Mouse (Mus musculus): Measurements from ENCODE around the gene 1520401A03Rik. TPM values are rescaled to one million over a fixed set of nuclear protein-coding genes. Genes with fewer than 3 reads are reported as not detected.

Gene 1520401A03Rik
- total and polyA plus RNA-seq, 2 experiments from 2014 or later, result 0.26 TPM; not detected in 1

DNA sequence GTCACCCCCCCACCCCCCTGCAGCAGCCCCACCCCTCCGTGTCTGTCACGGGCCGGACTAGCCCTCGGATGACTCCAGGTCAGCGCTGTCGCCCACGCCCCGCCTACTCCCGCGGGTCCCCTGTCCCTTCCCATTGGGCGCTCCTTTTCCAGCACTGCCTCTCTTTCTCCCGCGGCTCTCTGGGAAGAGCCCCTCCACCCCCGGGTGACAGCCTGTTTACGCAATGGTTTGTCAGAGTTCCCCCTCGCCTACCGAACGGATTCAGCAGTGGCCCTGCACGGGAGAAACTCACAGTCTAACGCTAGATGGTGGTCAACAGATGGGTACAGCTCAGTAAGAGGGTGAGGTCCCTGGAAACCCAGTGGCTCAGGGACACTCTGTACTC is 4.2 kb upstream of the 1520401A03Rik start:
- H3K4me2 ChIP-seq (ENCODE audit: low read depth, low read length), result peak overlapping the region; percentile 92
- ATAC-seq (peak; percentile 90), DNase-seq (ENCODE audit: low spot score) (peak; percentile 87)
- no peaks in the 10 kb centered on the region for H3K9me3 ChIP-seq (ENCODE audit: low read length)
- H3K27me3 ChIP-seq (ENCODE audit: insufficient read depth, low read length), result no peaks in the 10 kb centered on the region
- H3K36me3 ChIP-seq (ENCODE audit: insufficient read depth, low read length), result no peaks in the 10 kb centered on the region
- peak overlapping the region; percentile 74 for H3K4me3 ChIP-seq (ENCODE audit: low read length)
- peak overlapping the region; percentile 71 for H3K27ac ChIP-seq
- peak overlapping the region; percentile 59 for H3K9ac ChIP-seq (replicated peaks; ENCODE audit: low read length)
- WGBS, result under 1% methylated on average over 20 of the region's 20 CpGs
- peak; percentile 58 for TF ChIP-seq CTCF (IDR thresholded peaks at IDR 0.05; ENCODE audit: low read depth)
- H3K4me1 ChIP-seq (ENCODE audit: insufficient read depth, low read length), result 0 out of 2 replicates have a peak, but pooled peaks cover 4% of the 10 kb centered on the region

DNA sequence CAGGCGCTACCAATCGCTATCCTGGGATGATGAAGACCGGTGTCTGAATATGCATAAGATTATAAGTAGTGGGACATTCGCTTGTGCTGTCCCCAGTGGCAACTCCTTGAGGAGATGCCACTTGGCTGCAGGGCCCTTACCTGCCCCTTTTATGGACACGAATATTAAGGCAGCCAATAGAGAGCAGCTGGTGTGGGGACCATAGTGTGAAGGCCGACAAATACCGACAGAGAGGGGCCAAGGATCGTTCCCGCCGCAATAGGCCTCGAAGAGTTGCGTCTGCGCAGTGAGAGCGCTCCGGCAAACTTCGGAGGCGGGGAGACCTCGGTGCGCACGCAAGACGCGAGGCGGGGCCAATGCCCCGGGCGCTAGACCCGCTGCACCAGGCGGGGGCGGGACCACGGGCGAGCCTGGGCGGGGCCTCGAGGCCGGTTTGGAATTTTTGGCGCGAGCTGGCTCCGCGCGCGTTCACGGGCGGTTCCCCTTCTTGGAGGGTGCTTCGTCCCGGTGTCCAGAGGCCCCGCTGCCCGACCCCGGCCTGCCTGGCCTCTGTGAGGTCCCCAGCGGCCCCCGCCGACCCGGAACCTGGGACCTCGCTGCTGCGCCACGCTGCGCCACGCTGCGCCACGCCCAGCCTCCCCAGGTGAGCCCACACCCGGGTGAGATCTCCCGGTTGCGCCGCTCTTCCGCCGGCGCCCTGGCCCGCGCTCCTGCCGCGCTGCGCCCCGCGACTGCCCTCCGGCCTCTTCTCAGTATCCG is 3.6 kb upstream of the 1520401A03Rik start, which contains the start of gene Pkmyt1:
Gene Pkmyt1 (plus strand): TSS at position 338 of the 759 bp plus-strand sequence.
- no peaks in the 10 kb centered on the region for H3K9me3 ChIP-seq (ENCODE audit: low read length)
- WGBS, result under 1% methylated on average over 70 of the region's 73 CpGs
- H3K4me2 ChIP-seq (ENCODE audit: low read depth, low read length), result peak within 1 kb of the TSS; percentile 92

DNA sequence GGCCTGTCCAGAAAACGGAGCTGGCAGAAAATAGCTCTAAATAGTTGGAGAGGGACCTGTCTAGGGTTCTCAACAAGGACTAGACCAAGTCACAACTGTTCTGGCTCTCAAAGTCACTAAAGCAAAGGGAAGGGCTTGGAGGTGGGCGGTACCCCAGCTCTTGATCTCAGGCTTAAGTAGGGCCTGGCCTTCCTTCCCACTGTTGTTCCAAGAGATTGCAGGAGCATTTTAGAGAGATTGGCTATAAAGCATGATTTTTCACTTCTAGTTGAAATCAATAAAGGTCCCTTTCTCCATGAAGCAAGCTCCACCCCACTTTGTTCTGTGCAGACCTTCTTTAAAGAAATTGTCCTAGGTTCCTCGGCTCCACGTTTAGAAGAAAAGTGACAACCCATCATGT is 2.9 kb upstream of the 1520401A03Rik start:
- H3K9ac ChIP-seq (replicated peaks; ENCODE audit: low read length), result peak overlapping the region; percentile 59
- H3K4me3 ChIP-seq (ENCODE audit: low read length), result peak overlapping the region; percentile 74
- WGBS, result 61% methylated on average over 4 of the region's 4 CpGs
- no peak for TF ChIP-seq CTCF (IDR thresholded peaks at IDR 0.05; ENCODE audit: low read depth)
- H3K27me3 ChIP-seq (ENCODE audit: insufficient read depth, low read length), result no peaks in the 10 kb centered on the region
- H3K4me1 ChIP-seq (ENCODE audit: insufficient read depth, low read length), result 0 out of 2 replicates have a peak, but pooled peaks cover 4% of the 10 kb centered on the region
- no peak for DNase-seq (ENCODE audit: low spot score)
- H3K4me2 ChIP-seq (ENCODE audit: low read depth, low read length), result peak overlapping the region; percentile 92
- no peaks in the 10 kb centered on the region for H3K36me3 ChIP-seq (ENCODE audit: insufficient read depth, low read length)
- H3K27ac ChIP-seq, result peak overlapping the region; percentile 71
- no peak for ATAC-seq
- H3K9me3 ChIP-seq (ENCODE audit: low read length), result no peaks in the 10 kb centered on the region

More for the DNA sequence above, 3.6 kb upstream of the 1520401A03Rik start, which contains the start of gene Pkmyt1:
- ATAC-seq (peak; percentile 95), DNase-seq (ENCODE audit: low spot score) (peak; percentile 98)
- peak; percentile 36; the same call in 1 of the 2 replicates for TF ChIP-seq CTCF (IDR thresholded peaks at IDR 0.05; ENCODE audit: low read depth)
- Histone ChIP-seq H3K36me3 (ENCODE audit: insufficient read depth, low read length) (no peaks in the 10 kb centered on the region), H3K27me3 (ENCODE audit: insufficient read depth, low read length) (no peaks in the 10 kb centered on the region), H3K9ac (replicated peaks; ENCODE audit: low read length) (peak within 1 kb of the TSS; percentile 59), H3K4me3 (ENCODE audit: low read length) (peak within 1 kb of the TSS; percentile 74), H3K27ac (peak within 1 kb of the TSS; percentile 71), H3K4me1 (ENCODE audit: insufficient read depth, low read length) (0 out of 2 replicates have a peak, but pooled peaks cover 4% of the 10 kb centered on the region)

DNA sequence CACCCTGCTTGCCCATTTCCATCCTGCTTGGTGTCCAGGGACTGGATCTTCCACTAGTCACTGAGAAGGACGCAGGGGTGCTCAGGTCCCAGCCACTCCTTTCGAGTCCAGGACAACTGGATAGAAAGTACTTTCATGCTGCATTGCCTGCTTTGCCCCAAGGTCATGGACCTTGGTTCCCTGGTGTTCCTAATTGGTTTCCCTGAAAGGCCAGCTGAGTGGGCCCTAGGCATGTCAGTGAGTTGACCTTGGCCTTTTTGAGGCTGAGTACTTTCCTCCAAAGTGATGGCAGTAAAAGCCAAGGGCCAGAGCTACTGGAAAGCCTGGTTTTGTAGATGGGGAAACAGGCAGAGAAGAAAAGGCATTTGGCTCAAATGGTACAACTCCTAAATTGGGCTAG is 697 bp downstream of the 1520401A03Rik start:
- Histone ChIP-seq H3K36me3 (ENCODE audit: insufficient read depth, low read length) (no peaks in the 10 kb centered on the region), H3K27me3 (ENCODE audit: insufficient read depth, low read length) (no peaks in the 10 kb centered on the region), H3K27ac (no peak overlapping the region), H3K9ac (replicated peaks; ENCODE audit: low read length) (no peak overlapping the region), H3K9me3 (ENCODE audit: low read length) (no peaks in the 10 kb centered on the region), H3K4me2 (ENCODE audit: low read depth, low read length) (no peak overlapping the region), H3K4me3 (ENCODE audit: low read length) (no peak overlapping the region), H3K4me1 (ENCODE audit: insufficient read depth, low read length) (0 out of 2 replicates have a peak, but pooled peaks cover 4% of the 10 kb centered on the region)
- 75% methylated on average over 2 of the region's 2 CpGs for WGBS
- ATAC-seq (no peak), DNase-seq (ENCODE audit: low spot score) (no peak)
- TF ChIP-seq CTCF (IDR thresholded peaks at IDR 0.05; ENCODE audit: low read depth), result no peak

DNA sequence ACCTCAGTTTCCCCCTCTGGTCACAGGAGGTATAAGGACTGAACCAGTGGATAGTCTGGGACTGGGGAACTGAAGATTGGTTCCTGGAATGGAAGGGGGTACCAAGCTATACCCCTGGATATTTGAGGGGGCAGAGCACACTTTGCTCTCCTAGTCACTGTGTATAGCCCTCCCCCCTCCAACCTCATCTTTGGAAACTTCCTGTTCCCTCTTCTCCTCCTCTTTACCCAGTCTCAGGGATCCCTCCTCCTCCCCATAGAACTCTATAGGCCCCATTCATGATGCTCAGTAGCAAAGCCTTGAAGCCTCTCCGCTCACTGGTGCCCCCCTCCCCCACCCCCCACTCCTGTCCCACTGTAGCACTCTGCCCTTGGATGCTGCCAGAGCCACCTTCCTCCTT is 3.1 kb downstream of the 1520401A03Rik start:
- no peak for DNase-seq (ENCODE audit: low spot score)
- WGBS, result 14% methylated on average over 1 of the region's 1 CpGs
- H3K9ac ChIP-seq (replicated peaks; ENCODE audit: low read length), result no peak overlapping the region
- H3K4me3 ChIP-seq (ENCODE audit: low read length), result no peak overlapping the region
- H3K4me1 ChIP-seq (ENCODE audit: insufficient read depth, low read length), result no peaks in the 10 kb centered on the region
- no peak overlapping the region for H3K27ac ChIP-seq
- ATAC-seq, result no peak
- H3K4me2 ChIP-seq (ENCODE audit: low read depth, low read length), result no peak overlapping the region
- no peak for TF ChIP-seq CTCF (IDR thresholded peaks at IDR 0.05; ENCODE audit: low read depth)
- H3K27me3 ChIP-seq (ENCODE audit: insufficient read depth, low read length), result no peaks in the 10 kb centered on the region
- no peaks in the 10 kb centered on the region for H3K9me3 ChIP-seq (ENCODE audit: low read length)
- H3K36me3 ChIP-seq (ENCODE audit: insufficient read depth, low read length), result no peaks in the 10 kb centered on the region

DNA sequence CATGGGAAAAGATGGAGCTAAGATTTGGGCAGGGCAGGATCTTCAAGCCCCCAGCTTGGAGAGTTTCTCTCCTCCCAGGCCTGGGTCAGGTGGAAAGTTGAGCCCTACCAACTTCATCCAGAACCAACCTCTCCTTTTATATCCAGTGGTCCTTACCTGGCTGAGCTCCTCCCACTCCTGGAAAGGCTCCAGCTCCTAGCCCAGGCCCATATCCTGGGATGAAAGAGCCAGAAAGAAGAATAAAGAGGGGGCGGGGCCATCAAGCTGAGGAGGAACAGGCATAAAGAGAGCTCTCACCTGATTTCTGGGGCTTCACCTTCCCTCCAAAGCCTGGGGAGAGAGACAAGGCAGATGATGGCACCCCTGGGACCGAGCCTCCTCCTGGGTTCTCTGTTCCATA is 5.6 kb downstream of the 1520401A03Rik start:
- Histone ChIP-seq H3K36me3 (ENCODE audit: insufficient read depth, low read length) (no peaks in the 10 kb centered on the region), H3K9ac (replicated peaks; ENCODE audit: low read length) (no peak overlapping the region), H3K4me2 (ENCODE audit: low read depth, low read length) (no peak overlapping the region), H3K9me3 (ENCODE audit: low read length) (no peaks in the 10 kb centered on the region), H3K4me3 (ENCODE audit: low read length) (no peak overlapping the region), H3K27ac (no peak overlapping the region), H3K4me1 (ENCODE audit: insufficient read depth, low read length) (no peaks in the 10 kb centered on the region), H3K27me3 (ENCODE audit: insufficient read depth, low read length) (no peaks in the 10 kb centered on the region)
- no peak for TF ChIP-seq CTCF (IDR thresholded peaks at IDR 0.05; ENCODE audit: low read depth)
- WGBS, result 70% methylated on average over 2 of the region's 2 CpGs
- DNase-seq (ENCODE audit: low spot score) (no peak), ATAC-seq (no peak)

DNA sequence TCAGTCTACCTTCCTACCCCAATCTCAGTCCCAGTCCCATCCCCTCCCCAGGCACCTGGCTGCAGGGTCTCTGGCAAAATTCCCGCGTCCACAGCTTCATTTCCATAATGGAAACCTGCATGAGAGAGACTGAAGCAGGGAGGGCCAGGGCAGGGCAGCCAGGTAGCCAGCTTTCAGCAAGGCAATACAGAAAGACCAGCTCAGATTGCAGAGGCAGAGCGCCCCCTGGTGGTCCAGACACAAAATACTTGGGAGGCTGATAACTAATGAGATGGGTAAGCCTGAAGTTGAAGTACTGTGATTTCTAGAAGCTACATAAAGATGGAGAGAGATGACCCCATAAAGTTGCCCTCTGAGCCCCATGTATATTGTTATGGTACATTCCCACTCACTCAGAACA is 16.4 kb downstream of the 1520401A03Rik start:
- no peak overlapping the region for H3K9ac ChIP-seq (replicated peaks; ENCODE audit: low read length)
- no peak overlapping the region for H3K4me2 ChIP-seq (ENCODE audit: low read depth, low read length)
- no peak overlapping the region for H3K4me3 ChIP-seq (ENCODE audit: low read length)
- no peaks in the 10 kb centered on the region; the same call in 1 of the 2 replicates for H3K27me3 ChIP-seq (ENCODE audit: insufficient read depth, low read length)
- peak; percentile 95 for TF ChIP-seq CTCF (IDR thresholded peaks at IDR 0.05; ENCODE audit: low read depth)
- H3K4me1 ChIP-seq (ENCODE audit: insufficient read depth, low read length), result no peaks in the 10 kb centered on the region
- DNase-seq (ENCODE audit: low spot score), result peak; percentile 86
- no peaks in the 10 kb centered on the region for H3K36me3 ChIP-seq (ENCODE audit: insufficient read depth, low read length)
- H3K9me3 ChIP-seq (ENCODE audit: low read length), result no peaks in the 10 kb centered on the region
- H3K27ac ChIP-seq, result no peak overlapping the region
- ATAC-seq, result peak; percentile 82
- 1% methylated on average over 3 of the region's 3 CpGs for WGBS

All from hindbrain, postnatal 0 days (tissue).